Mouse (Mus musculus) adrenal gland, postnatal 36 days (tissue): ENCODE measurements around the gene Cbr2. TPM values are rescaled to one million over a fixed set of nuclear protein-coding genes. Genes with fewer than 3 reads are reported as not detected.

Experiments used
- DNase-seq, 2 experiments: peaks; one replicate each; pipeline ENCODE4 v3.0.0; 2021; ENCODE audit warnings: mixed read lengths in 1 of 2
- total RNA-seq, 2 experiments: library from RNA; stranded (reverse); gene quantifications; 2 replicates each; pipeline ENCODE4 v1.2.3; 2021

The Cbr2 gene
- total RNA-seq, 2 experiments from 2014 or later = 5.0 to 7.8 TPM

DNA sequence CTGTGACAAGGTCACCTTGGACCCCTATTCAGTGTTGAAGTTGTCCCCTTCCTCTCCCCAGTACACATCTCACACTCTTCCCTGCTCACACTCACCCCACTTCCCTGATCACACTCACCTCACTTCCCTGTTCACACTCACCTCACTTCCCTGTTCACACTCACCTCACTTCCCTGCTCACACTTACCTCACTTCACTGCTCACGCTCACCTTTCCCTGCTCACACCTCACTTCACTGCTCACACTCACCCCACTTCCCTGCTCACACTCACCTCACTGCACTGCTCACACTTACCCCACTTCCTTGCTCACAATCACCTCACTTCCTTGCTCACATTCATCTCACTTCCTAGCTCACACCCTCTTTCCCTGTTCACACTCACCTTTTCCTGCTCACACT, 519 bp downstream of the Cbr2 start:
- DNase-seq = no peak

DNA sequence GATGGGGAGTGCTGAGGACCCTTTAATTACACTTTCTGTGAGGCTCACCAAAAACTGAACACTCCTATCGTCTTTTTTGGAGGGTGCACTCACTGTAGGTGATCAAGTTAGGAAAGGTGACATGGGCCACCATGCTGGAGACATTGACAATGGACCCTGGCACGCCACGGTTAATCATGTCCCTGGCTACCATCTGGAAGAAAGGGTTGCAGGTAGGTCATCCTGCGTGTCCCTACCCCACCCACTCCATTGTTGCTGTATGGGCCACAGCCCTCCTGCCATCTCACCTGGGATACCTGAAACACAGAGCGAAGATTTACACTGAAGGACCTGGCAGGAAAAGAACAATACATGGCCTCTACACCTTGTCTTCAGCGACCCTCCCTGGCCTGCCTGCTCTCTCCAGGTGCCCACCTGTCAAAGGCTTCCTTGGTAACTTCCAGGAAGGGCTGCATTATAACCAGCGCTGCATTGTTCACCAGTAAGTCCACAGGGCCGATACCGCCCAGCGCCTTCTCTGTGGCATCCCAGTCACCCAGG, 1.5 kb downstream of the Cbr2 start:
- DNase-seq = no peak

DNA sequence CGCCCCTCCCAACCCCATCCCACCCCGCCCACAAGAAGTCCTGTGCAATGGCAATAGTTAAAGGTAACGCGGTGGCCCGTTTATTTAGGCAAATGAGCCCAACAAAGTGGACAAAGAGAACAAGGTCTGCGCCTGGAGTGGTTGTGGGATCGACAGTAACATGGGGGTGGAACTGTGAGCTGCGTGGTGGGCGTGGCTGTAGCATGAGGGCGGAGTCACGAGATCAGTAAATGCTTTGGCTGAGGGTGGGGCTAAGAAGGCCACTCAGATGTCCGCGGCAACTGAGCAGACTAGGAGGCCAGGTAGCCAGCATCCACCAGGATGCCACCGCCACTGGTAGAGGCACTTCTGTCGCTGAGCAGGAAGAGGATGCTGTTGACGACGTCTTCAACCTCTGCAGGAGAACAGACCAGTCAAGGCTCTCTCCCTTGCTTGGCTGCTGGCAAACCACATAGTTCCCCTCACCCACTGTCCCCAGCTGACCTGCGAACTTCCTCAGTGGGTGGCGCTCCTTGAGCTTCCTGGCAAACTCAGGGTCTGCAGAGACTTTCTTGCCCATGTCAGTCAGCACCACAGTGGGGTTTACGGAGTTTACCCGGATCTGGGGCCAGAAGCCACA, 2.4 kb downstream of the Cbr2 start:
- peak; percentile 59 to 67 for DNase-seq

DNA sequence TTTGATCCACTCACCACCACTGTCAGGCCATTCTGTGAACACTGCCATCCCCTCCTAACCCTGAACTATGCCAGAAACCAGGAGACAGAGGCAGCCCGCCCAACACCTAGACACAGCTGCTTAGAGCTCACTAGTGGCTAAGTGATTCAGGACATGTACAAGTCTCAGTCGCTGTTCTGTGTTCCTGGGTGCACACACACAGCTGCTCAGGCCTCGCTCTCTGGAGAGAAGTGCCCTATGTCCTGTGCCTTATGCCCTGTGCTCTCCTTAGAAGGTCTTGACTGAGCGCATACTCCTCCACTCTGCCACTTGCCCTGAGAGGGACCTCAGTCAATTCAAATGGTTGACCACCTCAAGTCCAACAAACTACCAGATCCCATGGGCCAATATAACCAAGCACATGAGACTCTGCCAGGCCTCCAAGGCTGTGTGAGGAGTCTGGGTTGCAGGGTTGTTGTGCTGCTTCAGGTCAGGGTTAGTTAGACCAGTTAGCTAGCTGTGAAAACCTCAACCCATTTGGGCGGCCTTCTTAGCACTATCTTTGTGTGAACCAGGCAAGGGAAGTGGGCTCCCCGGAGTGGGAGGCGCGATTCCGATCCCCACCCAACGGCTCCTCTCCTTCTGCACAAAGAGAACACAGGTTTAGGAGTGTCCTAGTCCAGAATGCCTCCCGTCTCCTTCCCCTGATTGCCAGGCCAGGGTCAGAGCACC, 3.2 kb downstream of the Cbr2 start:
- no peak for DNase-seq

DNA sequence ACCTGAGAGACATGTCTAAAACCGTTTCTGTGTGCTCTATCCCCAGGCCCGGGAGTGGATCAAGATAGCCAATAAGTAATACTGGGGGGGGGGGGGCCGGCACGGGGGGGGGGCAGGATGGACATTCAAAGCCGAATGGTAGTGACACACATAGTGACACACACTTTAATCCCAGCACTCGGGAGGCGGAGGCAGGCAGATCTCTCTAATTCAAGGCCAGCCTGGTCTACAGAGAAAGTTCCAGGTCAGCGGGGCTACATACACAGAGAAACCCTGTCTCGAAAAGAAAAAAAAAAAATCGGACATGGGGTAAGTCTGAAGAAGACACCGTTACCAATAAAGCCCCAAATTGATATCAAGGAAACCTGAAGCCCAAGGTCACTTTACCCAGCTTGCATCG, 4.3 kb downstream of the Cbr2 start:
- DNase-seq = no peak

DNA sequence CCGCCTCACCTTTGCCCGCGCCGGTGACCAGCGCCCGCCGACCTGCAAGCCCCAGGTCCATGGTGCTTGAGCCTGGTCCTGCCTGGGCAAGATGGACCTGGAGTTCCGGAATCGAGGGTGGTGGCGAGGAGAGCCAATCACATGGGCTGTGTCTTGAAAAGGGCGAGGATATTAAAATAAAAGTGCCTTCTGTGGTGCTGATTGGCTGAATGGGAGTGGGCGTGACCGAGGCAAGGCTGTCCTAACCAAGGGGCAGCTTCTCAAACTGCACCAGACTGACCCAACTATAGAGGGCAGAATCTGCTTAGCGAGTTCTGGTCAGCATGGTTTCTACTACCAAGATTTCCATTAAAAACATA, 4.8 kb downstream of the Cbr2 start, which contains the start of gene Dcxr:
Dcxr (minus strand) TSS at position 113 of the 359 bp plus-strand sequence.
- peak; percentile 93 to 94 for DNase-seq

DNA sequence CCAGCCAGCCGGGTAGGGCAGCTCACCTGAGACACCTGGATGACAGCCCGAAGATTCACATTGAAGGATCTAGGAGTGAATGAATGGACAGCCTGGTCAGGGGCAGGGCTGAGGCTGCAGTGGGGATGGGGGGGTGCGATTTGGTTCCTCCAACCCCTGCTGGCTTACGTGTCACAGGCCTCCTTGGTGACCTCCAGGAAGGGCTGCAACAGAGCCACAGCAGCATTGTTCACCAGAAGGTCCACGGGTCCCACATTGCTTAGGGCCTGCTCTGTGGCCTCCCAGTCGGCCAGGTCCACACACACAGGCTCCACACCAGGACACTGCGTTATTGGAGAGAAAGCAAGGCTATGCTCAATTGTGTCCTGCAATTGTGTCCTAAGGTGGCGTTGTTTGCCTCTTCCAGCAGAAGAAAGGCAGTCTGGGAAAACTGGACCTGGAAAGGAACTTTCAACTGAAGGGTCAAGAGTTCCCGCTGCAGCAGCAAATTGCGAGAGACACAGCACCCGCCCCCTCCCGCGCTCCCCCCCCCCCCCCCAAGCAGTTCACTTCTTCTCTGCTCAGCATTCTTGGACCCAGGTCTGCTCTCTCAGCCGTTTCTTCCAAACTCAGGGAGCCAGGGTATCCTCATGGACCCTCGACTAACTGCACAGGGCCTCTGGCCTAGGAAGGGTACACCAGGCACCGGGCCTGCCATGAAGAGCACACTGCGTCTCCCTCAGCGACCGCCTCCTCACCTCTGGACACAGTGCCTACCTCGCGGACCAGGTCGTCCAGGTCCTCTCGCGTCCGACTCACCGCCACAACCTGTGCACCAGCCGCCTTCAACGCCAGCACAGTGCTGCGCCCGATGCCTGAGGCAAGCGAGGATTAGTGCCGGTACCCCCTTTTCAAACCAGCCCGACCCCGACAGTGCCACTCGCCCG, 5.4 kb downstream of the Cbr2 start:
- DNase-seq = no peak

DNA sequence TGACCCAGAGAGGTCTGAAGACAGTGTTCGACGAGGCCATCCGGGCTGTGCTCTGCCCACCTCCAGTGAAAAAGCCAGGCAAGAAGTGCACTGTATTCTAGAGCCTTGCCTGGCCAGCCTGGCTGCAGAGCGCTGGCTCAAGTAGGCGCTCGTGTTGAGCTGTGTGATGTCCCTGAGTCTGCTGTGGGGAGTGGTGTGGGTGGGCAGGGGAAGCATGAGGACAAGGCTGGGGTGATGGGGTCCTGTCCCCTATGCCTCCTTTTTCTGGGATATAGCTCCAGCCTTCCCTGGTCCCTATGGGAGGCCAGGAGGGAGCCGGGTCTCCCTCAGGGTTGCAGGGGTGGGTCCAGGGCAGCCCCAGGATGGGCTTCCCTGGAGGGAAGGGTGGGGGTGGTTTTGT, 8.4 kb downstream of the Cbr2 start:
- DNase-seq = no peak

DNA sequence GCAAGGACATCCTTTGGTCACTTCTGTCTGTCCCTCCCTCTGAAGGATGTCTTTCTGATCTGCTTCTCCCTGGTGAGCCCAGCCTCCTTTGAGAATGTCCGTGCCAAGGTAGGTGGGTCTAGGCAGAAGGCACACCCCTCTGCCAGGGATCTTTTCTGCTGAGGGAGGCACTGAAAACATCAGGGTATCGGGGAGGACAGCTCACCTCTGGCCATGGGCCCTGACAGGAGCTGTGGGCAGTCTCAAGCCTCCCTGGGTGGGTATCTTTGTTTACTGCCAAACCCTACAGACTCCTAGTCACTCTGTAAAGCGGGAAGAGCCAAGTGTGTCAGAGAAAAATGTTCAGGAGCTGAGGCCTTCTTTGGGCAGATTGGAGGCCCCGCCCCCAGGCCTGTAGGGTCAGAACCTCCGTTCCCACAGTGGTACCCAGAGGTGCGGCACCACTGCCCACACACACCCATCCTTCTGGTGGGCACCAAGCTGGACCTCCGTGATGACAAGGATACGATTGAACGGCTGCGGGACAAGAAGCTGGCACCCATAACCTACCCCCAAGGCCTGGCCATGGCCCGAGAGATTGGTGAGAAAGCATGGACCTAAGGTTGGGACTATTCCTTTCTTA, 9.0 kb downstream of the Cbr2 start:
- DNase-seq = no peak

DNA sequence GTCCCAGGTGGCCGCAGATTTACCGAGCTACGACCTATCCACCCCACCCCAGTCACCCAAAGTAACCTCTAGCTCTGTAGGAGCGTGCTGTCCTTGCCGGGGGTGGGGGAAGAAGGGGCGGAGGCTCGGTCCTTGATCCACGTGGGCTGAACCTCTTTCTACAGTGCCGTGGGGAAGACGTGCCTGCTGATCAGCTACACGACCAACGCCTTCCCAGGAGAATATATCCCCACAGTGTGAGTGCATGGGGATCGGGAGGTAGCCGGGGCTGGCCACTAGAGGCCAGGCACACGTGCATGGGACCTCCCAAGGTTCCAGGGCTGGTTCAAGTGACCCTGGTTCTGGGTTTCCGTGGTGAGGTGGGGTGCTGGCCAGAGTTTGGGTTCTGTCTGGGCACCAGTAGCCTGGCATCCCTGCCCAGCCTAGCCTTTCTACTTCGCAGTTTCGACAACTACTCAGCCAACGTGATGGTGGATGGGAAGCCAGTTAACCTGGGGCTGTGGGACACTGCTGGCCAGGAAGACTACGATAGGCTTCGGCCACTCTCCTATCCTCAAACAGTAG, 9.8 kb downstream of the Cbr2 start:
- DNase-seq = no peak

DNA sequence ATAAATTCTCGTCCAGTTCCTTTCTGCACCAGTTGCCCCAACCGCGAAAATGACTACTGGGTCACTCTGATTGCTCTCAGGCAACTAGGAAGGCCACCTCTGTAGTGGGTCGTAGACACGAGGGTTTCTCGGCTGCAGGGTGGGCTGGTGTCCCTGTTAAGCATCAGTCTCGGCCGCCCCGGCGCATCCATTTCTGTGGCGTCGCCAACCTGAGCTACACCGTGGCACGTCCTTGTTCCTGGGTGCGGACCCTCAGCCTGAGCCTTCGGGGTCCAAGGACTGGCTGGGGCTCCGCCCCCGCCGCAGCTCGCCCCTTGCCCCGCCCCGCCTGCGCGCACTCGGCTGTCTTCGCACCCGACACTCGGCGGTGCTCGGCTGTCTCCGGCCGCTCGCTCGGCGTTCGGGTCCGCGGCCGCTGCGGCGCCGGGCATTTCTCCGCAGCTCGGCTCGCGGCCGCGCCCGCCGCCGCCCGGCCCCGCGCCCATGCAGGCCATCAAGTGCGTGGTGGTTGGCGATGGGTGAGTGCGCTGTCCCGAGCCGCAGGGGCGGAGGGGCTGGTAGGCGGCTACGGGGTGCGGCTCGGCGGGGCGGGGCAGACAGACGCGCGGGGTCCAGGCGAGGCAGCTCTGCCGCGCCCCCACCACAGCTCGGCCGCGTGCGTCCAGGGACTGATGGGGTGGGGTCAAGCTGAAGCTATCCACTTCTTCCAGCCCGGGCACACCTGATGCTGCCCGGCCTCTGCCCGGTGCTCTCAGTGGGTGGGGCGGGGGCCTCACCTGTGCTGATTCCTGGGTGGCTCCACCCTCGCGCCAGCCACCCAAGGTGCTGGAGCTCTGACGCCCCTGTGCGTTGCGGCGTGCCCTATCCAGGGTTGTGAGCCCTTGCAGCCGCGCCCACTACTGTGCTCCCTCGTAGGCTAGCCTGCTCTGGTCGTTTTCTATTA, 10.5 kb downstream of the Cbr2 start, which contains the start of gene Rac3:
Rac3 (plus strand) TSS at position 347 of the 943 bp plus-strand sequence.
- peak; percentile 80 to 87 for DNase-seq

DNA sequence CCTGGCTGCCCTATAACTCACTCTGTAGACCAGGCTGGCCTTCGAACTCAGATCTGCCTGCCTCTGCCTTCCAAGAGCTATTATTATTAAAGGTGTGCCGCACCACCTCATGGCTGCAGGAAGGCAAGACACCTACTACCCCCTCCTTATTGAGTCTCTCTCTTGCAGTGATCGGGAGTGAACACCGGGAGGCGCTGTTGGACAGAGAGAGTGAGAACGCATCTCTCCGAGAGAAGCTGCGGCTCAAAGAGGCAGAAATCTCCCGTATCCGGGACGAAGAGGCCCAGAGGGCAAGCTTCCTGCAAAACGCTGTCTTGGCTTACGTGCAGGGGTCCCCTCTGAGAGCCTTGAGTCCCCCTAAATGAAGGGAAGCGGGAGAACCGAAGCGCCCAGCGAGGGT, 11.5 kb downstream of the Cbr2 start:
- DNase-seq = peak; percentile 93

DNA sequence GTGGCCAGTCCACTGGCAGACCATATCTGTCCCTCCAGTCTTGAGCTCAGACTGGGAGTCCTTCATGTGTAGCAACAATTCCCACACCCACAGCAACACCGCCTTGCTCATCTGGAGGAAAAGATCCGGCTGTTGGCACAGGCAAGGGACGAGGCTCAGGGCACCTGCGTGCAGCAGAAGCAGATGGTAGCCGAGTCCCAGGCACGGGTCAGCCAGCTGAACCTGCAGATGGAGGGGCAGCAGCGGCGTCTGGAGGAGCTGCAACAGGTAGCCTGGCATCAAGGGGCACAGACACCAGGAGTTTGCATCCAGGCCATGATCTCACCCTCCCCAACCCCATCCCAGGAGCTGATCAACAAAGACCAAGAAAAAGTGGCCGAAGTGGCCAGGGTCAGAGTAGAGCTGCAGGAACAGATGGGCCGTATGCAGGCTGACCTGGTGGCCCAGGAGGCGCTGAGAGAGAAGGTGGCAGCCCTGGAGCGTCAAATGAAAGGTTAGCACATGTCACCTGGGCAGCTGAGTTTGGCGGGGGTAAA, 12.0 kb downstream of the Cbr2 start:
- DNase-seq = no peak

DNA sequence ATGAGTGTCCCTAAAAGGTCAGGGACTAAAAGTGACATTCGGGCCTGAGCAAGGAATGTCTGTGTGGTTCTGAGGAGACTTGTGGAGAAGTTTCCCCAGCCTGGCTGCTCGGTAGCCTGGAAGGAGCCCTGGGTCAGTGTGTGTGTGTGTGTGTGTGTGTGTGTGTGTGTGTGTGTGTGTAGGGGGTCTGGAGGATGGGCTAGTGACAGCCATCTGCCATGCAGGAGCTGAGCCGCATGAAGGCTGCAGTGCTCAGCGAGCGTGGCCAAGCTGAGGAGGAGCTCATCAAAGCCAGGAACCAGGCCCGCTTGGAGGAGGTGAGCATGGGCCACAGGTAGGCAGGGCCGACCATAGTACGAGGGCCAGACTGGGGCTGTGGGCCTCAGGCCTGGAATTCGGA, 12.7 kb downstream of the Cbr2 start:
- no peak for DNase-seq

DNA sequence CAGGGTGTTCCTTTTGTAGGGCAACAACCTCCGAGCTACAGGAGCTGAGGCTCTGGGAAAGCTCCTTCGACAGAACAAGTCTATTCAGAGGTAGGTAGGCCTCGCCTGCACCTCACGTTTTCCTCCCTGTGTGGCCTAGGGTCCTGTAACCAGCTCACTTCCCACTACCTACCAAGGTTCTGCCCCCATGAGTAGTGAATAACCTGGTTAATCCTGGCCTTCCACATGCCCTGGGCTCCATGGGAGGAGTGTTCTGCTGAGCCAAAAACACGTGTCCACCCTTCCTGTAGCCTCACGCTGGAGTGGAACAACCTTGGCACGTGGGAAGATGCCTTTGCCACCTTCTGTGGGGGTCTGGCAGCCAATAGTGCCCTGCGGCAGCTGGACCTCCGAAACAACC, 16.8 kb downstream of the Cbr2 start:
- no peak for DNase-seq

DNA sequence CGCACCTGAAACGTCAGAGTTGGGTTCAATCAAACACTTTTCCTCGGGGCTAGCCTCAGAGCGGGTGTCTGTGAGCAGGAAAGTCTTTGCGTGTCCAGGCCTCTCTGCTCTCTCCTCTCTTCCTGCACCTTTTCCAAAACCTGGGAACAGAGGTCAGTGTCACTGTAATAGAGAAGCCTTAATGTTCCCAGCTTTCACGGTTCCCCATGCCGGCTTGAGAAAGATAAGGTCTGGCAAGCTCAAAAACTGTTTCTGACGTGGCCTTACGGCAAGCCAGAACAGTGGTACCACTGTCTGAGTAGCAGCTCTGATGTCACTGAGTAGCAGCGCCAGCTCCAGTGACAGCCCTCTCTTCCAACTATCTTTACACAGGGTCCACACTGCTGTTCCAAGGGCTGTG, 17.4 kb downstream of the Cbr2 start:
- no peak for DNase-seq

DNA sequence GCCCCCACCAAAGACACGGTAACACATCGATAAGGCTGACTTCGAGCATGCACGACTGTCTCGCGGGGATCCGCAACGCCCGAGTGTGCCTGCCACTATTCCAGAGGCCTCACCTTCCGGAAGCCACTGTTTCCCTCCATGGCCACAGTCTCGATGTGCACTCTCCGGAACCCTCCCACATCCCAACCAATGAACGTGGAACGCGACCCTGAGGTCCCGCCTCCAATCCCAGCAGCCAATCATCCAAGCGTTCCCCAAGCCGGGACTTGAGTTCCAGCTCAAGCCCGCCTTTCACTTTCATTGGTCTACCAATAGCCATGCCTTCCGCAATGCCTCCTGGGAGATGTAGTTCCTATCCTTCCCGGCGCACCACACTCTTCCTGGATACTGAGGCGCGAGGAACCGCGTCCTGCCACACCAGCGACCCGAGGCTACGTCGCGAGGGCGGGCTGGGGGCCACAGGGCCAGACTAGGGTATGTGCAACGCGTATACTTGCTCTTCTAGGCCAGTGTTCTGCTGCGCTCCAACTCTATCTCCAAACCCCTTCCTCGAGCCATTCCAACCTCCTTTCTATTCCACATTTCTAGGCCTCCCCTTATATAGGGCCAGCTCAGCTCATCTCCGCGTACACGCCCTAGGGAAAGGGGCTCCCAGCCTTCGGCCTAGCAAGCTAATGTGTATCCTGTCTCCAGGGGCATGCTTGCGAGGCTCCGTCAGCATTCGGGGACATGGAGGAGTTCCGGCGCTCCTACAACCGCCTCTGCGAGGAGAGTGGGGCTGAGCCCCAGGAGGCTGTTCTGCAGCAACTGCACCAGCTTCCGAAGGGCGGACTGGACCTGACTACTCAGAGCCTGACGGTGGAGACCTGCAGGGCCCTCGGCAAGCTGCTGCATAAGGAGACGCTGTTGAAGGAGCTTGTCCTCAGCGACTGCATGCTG, 18.1 kb downstream of the Cbr2 start, which contains the start of the genes Cenpx and Lrrc45:
Cenpx (minus strand) TSS at position 159 of the 939 bp plus-strand sequence.
Lrrc45 (plus strand) TSS at position 346 of the 939 bp plus-strand sequence.
- peak; percentile 96 to 98 for DNase-seq

DNA sequence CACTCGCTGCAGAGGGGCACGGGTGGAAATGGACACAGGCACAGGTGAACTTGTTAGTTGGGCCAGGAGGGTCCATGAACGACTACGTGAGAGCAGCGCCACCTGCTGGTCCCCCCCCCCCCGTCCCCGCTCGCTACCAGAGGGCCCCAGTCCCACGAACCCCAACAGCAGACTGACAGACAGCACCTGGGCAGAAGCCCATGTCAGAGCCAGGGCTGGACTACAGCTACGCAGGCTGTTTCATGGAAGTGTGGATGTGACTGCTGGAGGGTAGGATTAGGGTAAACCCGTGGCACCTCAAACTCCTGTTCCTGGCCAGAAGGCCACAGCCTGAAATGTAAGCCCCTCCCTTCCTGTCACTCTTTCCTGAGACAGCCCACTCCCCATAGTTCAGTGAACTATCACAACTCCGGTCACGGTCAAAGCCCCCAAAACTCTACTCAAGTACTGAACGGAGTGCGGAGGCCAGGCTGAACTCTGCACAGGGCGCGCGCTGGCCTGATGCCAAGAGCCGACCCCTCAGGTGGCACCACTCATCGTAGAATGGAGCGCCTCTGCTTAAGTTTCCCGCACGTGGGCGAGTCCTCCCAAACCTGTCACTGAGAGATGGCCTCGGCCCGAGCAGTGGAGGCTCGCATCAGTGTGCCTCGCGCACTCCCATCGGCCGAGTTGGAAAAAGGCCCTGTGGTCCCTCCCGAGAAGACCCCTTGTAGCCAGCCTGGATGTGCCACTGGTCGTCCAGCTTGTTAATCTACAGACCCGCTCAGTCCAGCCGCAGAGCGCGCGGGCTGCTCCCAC, 18.9 kb downstream of the Cbr2 start:
- DNase-seq = peak; percentile 65 to 82
